Mouse (Mus musculus) C3H10T1/2 (cell line): ENCODE data around the gene Tcam1. TPM values are rescaled to one million over a fixed set of nuclear protein-coding genes. Genes with fewer than 3 reads are reported as not detected.

ENCODE experiments used
- polyA plus RNA-seq, 2 experiments: library from polyadenylated mRNA; unstranded; fragments of >200 nt; fragmentation: generic; extraction: Trizol; gene quantifications; one replicate each; pipeline ENCODE4 v1.2.1; 2012; ENCODE audit warnings: missing spikeins in 2 of 2

The Tcam1 gene
- under 1 TPM; 0.07 to 0.14 TPM for polyA plus RNA-seq

DNA sequence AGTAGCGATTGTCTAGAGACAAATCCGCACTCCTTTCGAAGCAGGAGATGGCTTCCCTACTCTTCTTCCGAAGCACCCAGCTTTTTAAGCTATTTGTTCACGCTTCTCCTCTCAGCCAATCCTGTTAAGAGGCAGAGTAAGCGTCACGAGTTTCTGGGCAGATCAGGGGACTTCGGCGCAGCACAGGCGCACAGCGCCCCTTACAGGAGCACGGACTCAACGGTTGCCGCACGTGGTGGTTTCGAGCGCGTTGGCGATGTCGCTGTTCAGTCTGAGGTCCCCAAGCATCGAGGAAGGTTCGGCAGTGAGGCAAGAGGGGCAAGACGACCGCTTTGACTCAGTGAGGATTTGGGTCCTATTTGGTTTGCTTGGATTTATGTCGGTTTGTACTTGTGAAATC is at the start of gene Tcam1:
Gene Tcam1 (plus strand): TSS at position 219 of the 400 bp plus-strand sequence.

GRCm38 (mm10) chr11:106255685-106256451 is 20.6 kb upstream of the Tcam1 start, which contains the start of the genes Ftsj3 and Psmc5:
Ftsj3 (minus strand) TSS chr11:106256079.
Psmc5 (plus strand) TSS chr11:106256154.

DNA sequence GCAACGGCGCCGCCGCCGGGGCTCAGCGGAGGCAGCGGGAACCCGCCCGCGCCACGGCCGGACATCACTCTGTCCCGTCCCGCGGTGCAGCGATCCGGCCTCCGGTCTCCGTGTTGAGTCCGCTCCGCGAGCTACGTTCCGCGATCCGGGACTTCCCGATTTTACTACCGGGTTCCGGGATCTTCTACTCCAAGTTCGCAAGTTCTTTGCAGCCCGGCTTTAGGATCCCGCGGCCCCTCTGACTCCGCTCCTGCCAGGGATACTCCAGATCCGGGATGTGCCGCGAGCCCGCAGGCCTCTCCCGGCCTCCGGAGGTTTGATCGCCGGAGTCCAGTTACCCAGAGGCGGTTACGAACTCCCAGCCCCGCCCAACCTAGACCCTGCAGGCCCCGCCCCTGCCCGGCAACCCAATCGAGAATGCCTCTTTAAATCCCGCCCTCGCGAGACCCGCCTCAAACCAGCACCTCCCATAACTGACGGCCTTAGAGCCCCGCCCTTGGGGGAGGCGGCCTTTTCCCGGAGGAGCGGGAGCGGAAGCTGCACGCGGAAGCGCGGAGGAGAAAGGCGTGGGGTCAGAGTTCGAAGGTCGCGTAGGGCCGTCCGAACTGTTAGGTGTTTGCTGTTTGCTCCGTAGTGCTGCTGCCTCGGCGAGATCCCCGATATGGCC is 3.7 kb upstream of the Tcam1 start, which contains the start of gene Smarcd2:
Gene Smarcd2 (minus strand): TSS at position 329 of the 667 bp plus-strand sequence.

DNA sequence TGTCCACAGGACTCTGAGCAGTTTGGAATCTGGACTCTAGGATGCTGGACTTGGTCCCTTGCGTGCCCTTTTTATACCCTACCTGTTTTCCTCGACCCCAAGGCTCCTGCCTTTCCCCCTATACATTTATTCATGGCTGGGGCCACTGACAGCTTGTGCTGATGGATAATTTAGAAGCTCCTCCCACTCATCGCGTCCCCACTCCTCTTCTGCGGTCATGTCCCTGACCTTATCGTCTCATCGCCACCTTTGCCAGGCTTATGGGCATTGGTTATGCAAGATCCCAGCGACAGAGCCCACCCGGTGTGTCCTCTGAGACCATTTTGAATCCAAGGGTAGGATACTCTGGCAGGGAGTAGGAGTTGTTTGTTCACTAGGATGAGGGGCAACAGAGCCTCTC is 25.3 kb downstream of the Tcam1 start, which contains the start of gene Gh:
Gene Gh (minus strand): TSS at position 101 of the 400 bp plus-strand sequence.

DNA sequence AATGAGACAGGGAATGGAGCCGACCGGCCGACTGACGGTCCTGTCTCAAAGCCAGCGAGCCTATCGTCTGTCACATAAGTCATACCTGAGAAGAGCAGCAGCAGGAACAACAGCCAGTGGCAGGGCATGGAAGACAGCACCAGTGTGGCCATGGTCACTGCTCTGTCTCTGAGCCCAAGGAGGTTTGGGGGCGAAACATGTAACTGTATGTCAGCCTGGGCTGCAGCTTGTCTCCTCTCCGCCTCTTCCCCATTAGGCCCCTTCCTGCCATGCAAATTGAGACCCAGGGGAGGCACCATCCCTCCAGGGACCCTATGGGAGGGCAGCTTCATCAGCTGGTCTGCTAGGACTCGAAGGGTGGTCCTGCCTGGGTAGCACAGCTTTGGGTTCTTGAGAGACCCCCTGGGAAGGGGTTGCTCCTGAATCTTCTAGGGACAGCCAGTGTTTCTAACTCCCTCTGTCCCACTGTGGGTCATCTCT is 37.9 kb downstream of the Tcam1 start, which contains the start of gene Cd79b:
Gene Cd79b (minus strand): TSS at position 430 of the 480 bp plus-strand sequence.

Other genes with a start within 250 kb of the Tcam1 start
- 10 to 100 TPM; 17.9 to 41.8 TPM for gene Dcaf7, start 239.8 kb upstream of the Tcam1 start, polyA plus RNA-seq
- 10 to 100 TPM in 1 of 2 experiments, 1 to 10 TPM in 1; 8.3 to 12.9 TPM for gene Taco1, start 210.6 kb upstream of the Tcam1 start, polyA plus RNA-seq
- 10 to 100 TPM in 1 of 2 experiments, 1 to 10 TPM in 1; 9.4 to 26.9 TPM for gene Map3k3, start 192.1 kb upstream of the Tcam1 start, polyA plus RNA-seq
- 1 to 10 TPM in 1 of 2 experiments, not detected in 1; 1.1 TPM for gene Gm10840, start 115.8 kb upstream of the Tcam1 start, polyA plus RNA-seq
- gene Limd2, start 115.8 kb upstream of the Tcam1 start, polyA plus RNA-seq: 10 to 100 TPM; 71.9 to 89.6 TPM
- 10 to 100 TPM; 15.6 to 21.2 TPM for gene Strada, start 74.5 kb upstream of the Tcam1 start, polyA plus RNA-seq
- gene Ccdc47, start 60.3 kb upstream of the Tcam1 start, polyA plus RNA-seq: 10 to 100 TPM in 1 of 2 experiments, 1 to 10 TPM in 1; 3.0 to 18.7 TPM
- gene Ddx42, start 59.7 kb upstream of the Tcam1 start, polyA plus RNA-seq: 10 to 100 TPM in 1 of 2 experiments, 1 to 10 TPM in 1; 2.8 to 28.5 TPM
- 10 to 100 TPM; 19.5 to 25.6 TPM for gene Ftsj3, start 20.6 kb upstream of the Tcam1 start, polyA plus RNA-seq
- gene Psmc5, start 20.5 kb upstream of the Tcam1 start, polyA plus RNA-seq: 100 to 1,000 TPM; 181 to 374 TPM
- gene Smarcd2, start 3.7 kb upstream of the Tcam1 start, polyA plus RNA-seq: 10 to 100 TPM; 42.5 to 74.2 TPM
- under 1 TPM; 0.05 to 0.09 TPM for gene Gh, start 25.2 kb downstream of the Tcam1 start, polyA plus RNA-seq
- gene Cd79b, start 38.1 kb downstream of the Tcam1 start, polyA plus RNA-seq: under 1 TPM in 1 of 2 experiments, not detected in 1; 0.06 TPM
- gene Scn4a, start 76.6 kb downstream of the Tcam1 start, polyA plus RNA-seq: under 1 TPM in 1 of 2 experiments, not detected in 1; 0.02 TPM
- not detected for gene Prr29, start 88.8 kb downstream of the Tcam1 start, polyA plus RNA-seq
- gene Icam2, start 111.4 kb downstream of the Tcam1 start, polyA plus RNA-seq: under 1 TPM in 1 of 2 experiments, not detected in 1; 0.13 TPM
- gene Ern1, start 211.2 kb downstream of the Tcam1 start, polyA plus RNA-seq: 1 to 10 TPM in 1 of 2 experiments, under 1 TPM in 1; 0.71 to 5.3 TPM